Mouse (Mus musculus): ENCODE data around the gene Slc26a6.
A peak's percentile ranks its signal among the peaks of the same experiment; 100 is the strongest.

Gene Slc26a6

GRCm38 (mm10) chr9:108845390-108845789 is 7.7 kb upstream of the Slc26a6 start:
- DNase-seq (ENCODE audit: low read depth, low spot score) = no peak

GRCm38 (mm10) chr9:108847374-108847773 is 5.7 kb upstream of the Slc26a6 start:
- no peak for DNase-seq (ENCODE audit: low read depth, low spot score)

- DNase-seq (ENCODE audit: low read depth, low spot score) = no peak
Observed at GRCm38 (mm10) chr9:108848419-108848818, 4.7 kb upstream of the Slc26a6 start.

GRCm38 (mm10) chr9:108853635-108854240 is 655 bp downstream of the Slc26a6 start:
- DNase-seq (ENCODE audit: low read depth, low spot score) = peak; percentile 87

GRCm38 (mm10) chr9:108854241-108854696 is 1.2 kb downstream of the Slc26a6 start:
- peak; percentile 66 for DNase-seq (ENCODE audit: low read depth, low spot score)

GRCm38 (mm10) chr9:108855335-108855734 is 2.3 kb downstream of the Slc26a6 start:
- DNase-seq (ENCODE audit: low read depth, low spot score) = no peak

- no peak for DNase-seq (ENCODE audit: low read depth, low spot score)
Observed at GRCm38 (mm10) chr9:108858792-108859527, 5.9 kb downstream of the Slc26a6 start.

GRCm38 (mm10) chr9:108912308-108912707 is 59.2 kb downstream of the Slc26a6 start:
- DNase-seq (ENCODE audit: low read depth, low spot score) = no peak

GRCm38 (mm10) chr9:108913161-108913560 is 60.1 kb downstream of the Slc26a6 start:
- no peak for DNase-seq (ENCODE audit: low read depth, low spot score)

GRCm38 (mm10) chr9:108913621-108914020 is 60.5 kb downstream of the Slc26a6 start:
- no peak for DNase-seq (ENCODE audit: low read depth, low spot score)

- DNase-seq (ENCODE audit: low read depth, low spot score) = peak; percentile 37
Observed at GRCm38 (mm10) chr9:108914491-108914890, 61.4 kb downstream of the Slc26a6 start, which contains the start of gene Tmem89. Gene Tmem89, plus strand, starts transcription at chr9:108914619.

- DNase-seq (ENCODE audit: low read depth, low spot score) = no peak
Observed at GRCm38 (mm10) chr9:108925897-108926296, 72.8 kb downstream of the Slc26a6 start.

GRCm38 (mm10) chr9:108928424-108928823 is 75.3 kb downstream of the Slc26a6 start:
- no peak for DNase-seq (ENCODE audit: low read depth, low spot score)

- no peak for DNase-seq (ENCODE audit: low read depth, low spot score)
Observed at GRCm38 (mm10) chr9:108935991-108936390, 82.9 kb downstream of the Slc26a6 start.

GRCm38 (mm10) chr9:108936418-108937364 is 83.6 kb downstream of the Slc26a6 start, which contains the start of gene Uqcrc1:
Gene Uqcrc1, plus strand, starts transcription at chr9:108936633.
- peak; percentile 90 for DNase-seq (ENCODE audit: low read depth, low spot score)

- DNase-seq (ENCODE audit: low read depth, low spot score) = no peak
Observed at GRCm38 (mm10) chr9:108945111-108945510, 92.0 kb downstream of the Slc26a6 start.

- DNase-seq (ENCODE audit: low read depth, low spot score) = no peak
Observed at GRCm38 (mm10) chr9:108945608-108946007, 92.5 kb downstream of the Slc26a6 start.

- no peak for DNase-seq (ENCODE audit: low read depth, low spot score)
Observed at GRCm38 (mm10) chr9:108949231-108949966, 96.3 kb downstream of the Slc26a6 start.

GRCm38 (mm10) chr9:108949967-108950728 is 97.1 kb downstream of the Slc26a6 start:
- no peak for DNase-seq (ENCODE audit: low read depth, low spot score)

- DNase-seq (ENCODE audit: low read depth, low spot score) = no peak
Observed at GRCm38 (mm10) chr9:108953081-108953636, 100.1 kb downstream of the Slc26a6 start, which contains the start of gene Col7a1. Gene Col7a1, plus strand, starts transcription at chr9:108953586.
